Mouse (Mus musculus): ENCODE results near the gene Cebpg. TPM values are rescaled to one million over a fixed set of nuclear protein-coding genes. Genes with fewer than 3 reads are reported as not detected.

Gene Cebpg
- polyA plus RNA-seq (2015; fragmentation: Nextera tagmentation; extraction: Ambion mirVana), result 52.4 and 58.4 TPM in 2 replicates

- Histone ChIP-seq H3K27ac (ENCODE audit: low read depth, low read length) (peak within 1 kb of the TSS; percentile 99), H3K4me3 (ENCODE audit: low read depth, low read length) (peak within 1 kb of the TSS; percentile 99), H3K9me3 (ENCODE audit: control insufficient read depth) (no peaks in the 10 kb centered on the region), H3K4me2 (replicated peaks; ENCODE audit: low read depth) (peak within 1 kb of the TSS; percentile 76), H3K4me1 (replicated peaks; ENCODE audit: control insufficient read depth, insufficient read depth, low read length) (0 out of 2 replicates have a peak, but pooled peaks cover 14% of the 10 kb centered on the region), H3K36me3 (ENCODE audit: control insufficient read depth, insufficient read depth) (no peaks in the 10 kb centered on the region), H3K9ac (ENCODE audit: low read depth, low read length) (peak within 1 kb of the TSS; percentile 91), H3K27me3 (replicated peaks; ENCODE audit: control insufficient read depth, insufficient read depth, low read length) (no peaks in the 10 kb centered on the region)
- ATAC-seq, result peak; percentile 97
- TF ChIP-seq CTCF (IDR thresholded peaks at IDR 0.05; ENCODE audit: low read depth), result no peak
- WGBS, result under 1% methylated on average over 53 of the region's 53 CpGs
These were observed at the start of gene Cebpg for GRCm38 (mm10) chr7:35056436-35056864. Cebpg (minus strand) TSS chr7:35056573.

DNA sequence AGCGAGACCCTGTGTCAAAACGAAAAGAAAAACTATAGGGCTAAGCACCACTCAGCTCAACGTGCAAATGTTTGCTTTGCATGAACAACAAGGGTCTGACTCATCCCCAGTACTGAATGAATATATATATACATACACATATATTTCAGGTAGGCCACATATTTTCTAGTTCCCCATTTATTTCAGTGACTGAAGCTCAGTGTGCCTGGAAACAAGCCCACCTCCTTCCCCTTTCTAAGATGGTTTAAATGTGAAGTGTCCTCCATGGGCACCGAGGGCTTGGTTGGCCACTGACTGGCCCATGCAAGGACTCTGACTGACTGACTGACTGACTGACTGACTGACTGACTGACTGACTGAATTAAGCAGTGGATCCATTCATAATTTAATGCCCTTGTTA, 43.2 kb upstream of the Cebpg start:
- Histone ChIP-seq H3K4me2 (replicated peaks; ENCODE audit: low read depth) (no peak overlapping the region), H3K27ac (ENCODE audit: low read depth, low read length) (no peak overlapping the region), H3K4me1 (replicated peaks; ENCODE audit: control insufficient read depth, insufficient read depth, low read length) (no peaks in the 10 kb centered on the region), H3K36me3 (ENCODE audit: control insufficient read depth, insufficient read depth) (no peaks in the 10 kb centered on the region), H3K27me3 (replicated peaks; ENCODE audit: control insufficient read depth, insufficient read depth, low read length) (no peaks in the 10 kb centered on the region), H3K4me3 (ENCODE audit: low read depth, low read length) (no peak overlapping the region), H3K9me3 (ENCODE audit: control insufficient read depth) (no peaks in the 10 kb centered on the region), H3K9ac (ENCODE audit: low read depth, low read length) (no peak overlapping the region)
- WGBS, result 80% methylated on average over 4 of the region's 4 CpGs
- no peak for TF ChIP-seq CTCF (IDR thresholded peaks at IDR 0.05; ENCODE audit: low read depth)
- no peak for ATAC-seq

GRCm38 (mm10) chr7:35098777-35099176, 42.4 kb upstream of the Cebpg start:
- no peaks in the 10 kb centered on the region for H3K4me1 ChIP-seq (replicated peaks; ENCODE audit: control insufficient read depth, insufficient read depth, low read length)
- no peak overlapping the region for H3K27ac ChIP-seq (ENCODE audit: low read depth, low read length)
- TF ChIP-seq CTCF (IDR thresholded peaks at IDR 0.05; ENCODE audit: low read depth), result no peak
- WGBS, result 71% methylated on average over 4 of the region's 4 CpGs
- no peak overlapping the region for H3K4me3 ChIP-seq (ENCODE audit: low read depth, low read length)
- no peaks in the 10 kb centered on the region for H3K27me3 ChIP-seq (replicated peaks; ENCODE audit: control insufficient read depth, insufficient read depth, low read length)
- no peak for ATAC-seq
- H3K9ac ChIP-seq (ENCODE audit: low read depth, low read length), result no peak overlapping the region
- H3K36me3 ChIP-seq (ENCODE audit: control insufficient read depth, insufficient read depth), result no peaks in the 10 kb centered on the region
- H3K9me3 ChIP-seq (ENCODE audit: control insufficient read depth), result no peaks in the 10 kb centered on the region
- H3K4me2 ChIP-seq (replicated peaks; ENCODE audit: low read depth), result no peak overlapping the region

GRCm38 (mm10) chr7:35094975-35095678, 38.8 kb upstream of the Cebpg start:
- ATAC-seq, result no peak
- Histone ChIP-seq H3K27me3 (replicated peaks; ENCODE audit: control insufficient read depth, insufficient read depth, low read length) (no peaks in the 10 kb centered on the region), H3K9ac (ENCODE audit: low read depth, low read length) (no peak overlapping the region), H3K4me3 (ENCODE audit: low read depth, low read length) (no peak overlapping the region), H3K4me1 (replicated peaks; ENCODE audit: control insufficient read depth, insufficient read depth, low read length) (no peaks in the 10 kb centered on the region), H3K27ac (ENCODE audit: low read depth, low read length) (no peak overlapping the region), H3K4me2 (replicated peaks; ENCODE audit: low read depth) (no peak overlapping the region), H3K9me3 (ENCODE audit: control insufficient read depth) (no peaks in the 10 kb centered on the region), H3K36me3 (ENCODE audit: control insufficient read depth, insufficient read depth) (no peaks in the 10 kb centered on the region)
- no peak for TF ChIP-seq CTCF (IDR thresholded peaks at IDR 0.05; ENCODE audit: low read depth)
- WGBS, result 45% methylated on average over 9 of the region's 9 CpGs

GRCm38 (mm10) chr7:35090550-35090949, 34.2 kb upstream of the Cebpg start:
- no peak for ATAC-seq
- Histone ChIP-seq H3K4me1 (replicated peaks; ENCODE audit: control insufficient read depth, insufficient read depth, low read length) (0 out of 2 replicates have a peak, but pooled peaks cover 4% of the 10 kb centered on the region), H3K27me3 (replicated peaks; ENCODE audit: control insufficient read depth, insufficient read depth, low read length) (no peaks in the 10 kb centered on the region), H3K9ac (ENCODE audit: low read depth, low read length) (no peak overlapping the region), H3K36me3 (ENCODE audit: control insufficient read depth, insufficient read depth) (no peaks in the 10 kb centered on the region), H3K9me3 (ENCODE audit: control insufficient read depth) (no peaks in the 10 kb centered on the region), H3K27ac (ENCODE audit: low read depth, low read length) (no peak overlapping the region), H3K4me3 (ENCODE audit: low read depth, low read length) (no peak overlapping the region), H3K4me2 (replicated peaks; ENCODE audit: low read depth) (no peak overlapping the region)
- no peak for TF ChIP-seq CTCF (IDR thresholded peaks at IDR 0.05; ENCODE audit: low read depth)
- WGBS, result 33% methylated on average over 5 of the region's 5 CpGs

DNA sequence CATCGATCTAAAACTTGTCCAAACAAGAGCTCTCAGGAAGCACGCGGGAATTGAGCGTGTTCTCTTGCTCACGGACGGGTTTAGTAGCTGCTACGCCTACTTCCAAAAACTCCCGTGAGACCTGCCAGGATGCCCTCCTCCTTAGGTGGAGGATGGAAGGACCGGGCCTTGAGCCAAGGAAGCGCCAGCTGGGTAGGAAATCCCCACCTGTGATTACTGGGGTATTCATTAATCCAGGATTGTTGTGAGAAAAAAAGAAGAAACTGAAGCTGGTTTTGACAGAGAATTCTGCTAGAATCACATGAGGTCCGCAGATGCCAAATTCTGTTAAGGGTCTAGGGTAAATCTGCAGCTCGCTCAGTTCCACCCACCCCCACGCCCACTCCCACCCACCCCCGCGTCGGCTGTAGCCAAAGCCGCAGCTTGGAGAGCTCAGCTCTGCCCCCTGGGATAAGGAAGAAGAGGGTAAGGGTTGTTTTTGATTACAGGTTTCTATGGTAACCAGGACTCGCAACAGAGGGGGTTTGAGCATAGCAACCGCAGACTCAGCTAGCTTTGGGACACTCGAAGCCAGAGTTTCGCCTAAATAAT, 30.0 kb upstream of the Cebpg start:
- Histone ChIP-seq H3K9me3 (ENCODE audit: control insufficient read depth) (no peaks in the 10 kb centered on the region), H3K27me3 (replicated peaks; ENCODE audit: control insufficient read depth, insufficient read depth, low read length) (no peaks in the 10 kb centered on the region), H3K9ac (ENCODE audit: low read depth, low read length) (peak overlapping the region; percentile 19), H3K4me2 (replicated peaks; ENCODE audit: low read depth) (peak overlapping the region; percentile 66), H3K27ac (ENCODE audit: low read depth, low read length) (no peak overlapping the region), H3K4me1 (replicated peaks; ENCODE audit: control insufficient read depth, insufficient read depth, low read length) (0 out of 2 replicates have a peak, but pooled peaks cover 8% of the 10 kb centered on the region), H3K4me3 (ENCODE audit: low read depth, low read length) (peak overlapping the region; percentile 33), H3K36me3 (ENCODE audit: control insufficient read depth, insufficient read depth) (no peaks in the 10 kb centered on the region)
- peak; percentile 60 for TF ChIP-seq CTCF (IDR thresholded peaks at IDR 0.05; ENCODE audit: low read depth)
- peak; percentile 29; the same call in 1 of the 2 replicates for ATAC-seq
- WGBS, result under 1% methylated on average over 21 of the region's 21 CpGs

Measured in intestine, postnatal 0 days (tissue).